Mouse (Mus musculus) forebrain, embryonic 13.5 days (tissue): ENCODE results near the gene Atxn1. TPM values are rescaled to one million over a fixed set of nuclear protein-coding genes. Genes with fewer than 3 reads are reported as not detected.

Source experiments
- ATAC-seq: fragments of 200-750 bp; cut with Nextera tagmentation; 2 replicates; pipeline ENCODE4 v1.8.0; 2017
- H3K27ac ChIP-seq: fragments of 300-500 bp; sonication (generic); 2 replicates; pipeline ENCODE4 v1.5.1; 2015; ENCODE audit warnings: inconsistent platforms, mild to moderate bottlenecking, moderate library complexity
- H3K27me3 ChIP-seq: fragments of 300-500 bp; sonication (generic); 2 replicates; pipeline ENCODE4 v1.6.1; 2015; ENCODE audit warnings: mild to moderate bottlenecking, inconsistent platforms
- H3K36me3 ChIP-seq: fragments of 300-500 bp; sonication (generic); 2 replicates; pipeline ENCODE4 v1.6.1; 2015; ENCODE audit warnings: mild to moderate bottlenecking, inconsistent platforms; ENCODE audit not compliant: poor library complexity, severe bottlenecking
- H3K4me1 ChIP-seq: fragments of 300-500 bp; sonication (generic); 2 replicates; pipeline ENCODE4 v1.6.1; 2015; ENCODE audit warnings: inconsistent platforms
- H3K4me2 ChIP-seq: fragments of 300-500 bp; sonication (generic); 2 replicates; pipeline ENCODE4 v1.6.1; 2015; ENCODE audit warnings: inconsistent platforms, mild to moderate bottlenecking, moderate library complexity
- H3K4me3 ChIP-seq: fragments of 300-500 bp; sonication (generic); 2 replicates; pipeline ENCODE4 v1.5.1; 2015; ENCODE audit warnings: mild to moderate bottlenecking, inconsistent platforms
- H3K9ac ChIP-seq: fragments of 300-500 bp; sonication (generic); 2 replicates; pipeline ENCODE4 v1.6.1; 2015; ENCODE audit warnings: mild to moderate bottlenecking, inconsistent platforms
- H3K9me3 ChIP-seq: fragments of 300-500 bp; sonication (generic); replicated peaks from 2 replicates; pipeline ENCODE4 v1.6.1; 2016; ENCODE audit warnings: inconsistent platforms
- WGBS: fragments of 180-500 bp; shearing (Covaris S2); methylation state at CpG from one replicate; pipeline ENCODE4 v1.1.7; 2015; 5-methylcytosine and 5-hydroxymethylcytosine counted together
- polyA plus RNA-seq: library from polyadenylated mRNA; unstranded; fragments of >200 nt; fragmentation: Nextera tagmentation; extraction: Ambion mirVana; gene quantifications from 2 replicates; pipeline ENCODE4 v1.2.1, GENCODE M21; 2015

The Atxn1 gene
- 7.7 and 8.7 TPM in 2 replicates for polyA plus RNA-seq

DNA sequence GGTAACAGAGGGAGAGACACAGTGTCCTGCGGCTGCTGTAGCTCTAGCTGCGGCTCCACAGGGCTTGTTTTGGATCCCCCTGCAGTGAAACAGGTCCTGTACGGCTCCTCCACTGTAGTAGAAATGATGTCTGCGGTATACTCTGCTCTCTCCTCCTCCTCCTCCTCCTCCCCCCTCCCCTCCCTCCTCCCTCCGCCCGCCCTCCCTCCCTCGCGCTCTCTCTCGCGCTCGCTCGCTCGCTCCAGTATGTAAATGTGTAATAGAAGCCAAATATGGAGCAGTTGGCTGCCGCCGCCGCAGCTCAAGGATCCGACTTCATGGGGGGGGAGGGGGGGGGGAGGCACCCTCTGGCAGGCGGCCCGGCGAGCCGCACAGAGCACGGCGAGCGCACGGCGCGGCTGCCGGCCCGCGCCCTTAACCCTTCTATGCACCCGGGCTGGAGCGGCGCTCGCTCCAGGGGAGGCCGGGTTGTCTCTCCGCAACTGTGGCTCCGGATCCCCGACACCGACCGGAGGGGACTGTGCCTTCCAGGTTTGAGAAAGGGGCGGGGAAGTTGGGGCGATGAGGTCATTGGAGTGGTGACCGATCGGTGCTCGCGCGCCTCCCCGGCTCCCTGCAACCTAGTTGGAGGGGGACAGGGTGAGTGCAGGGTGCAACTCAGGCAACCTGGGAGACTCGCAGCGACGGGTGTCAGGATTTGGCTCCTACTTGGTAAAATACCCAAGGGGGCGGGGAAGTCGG is at the start of gene Atxn1:
Gene Atxn1, minus strand, starts transcription at position 156 of the 741 bp plus-strand sequence.
- Histone ChIP-seq H3K9ac (peak within 1 kb of the TSS; percentile 94), H3K4me3 (peak within 1 kb of the TSS; percentile 88), H3K36me3 (no peaks in the 10 kb centered on the region), H3K9me3 (no peaks in the 10 kb centered on the region), H3K4me1 (peaks cover 45% of the 10 kb centered on the region), H3K27ac (peak within 1 kb of the TSS; percentile 98), H3K4me2 (peak within 1 kb of the TSS; percentile 93), H3K27me3 (peaks cover 3% of the 10 kb centered on the region; the same call in 1 of the 2 replicates)
- 0% methylated on average over 41 of the region's 53 CpGs for WGBS
- peak; percentile 77 for ATAC-seq

- no peak for ATAC-seq
- no peaks in the 10 kb centered on the region for H3K27me3 ChIP-seq
- H3K4me1 ChIP-seq = peaks cover 33% of the 10 kb centered on the region
- H3K36me3 ChIP-seq = no peaks in the 10 kb centered on the region
- no peaks in the 10 kb centered on the region for H3K9me3 ChIP-seq
- H3K27ac ChIP-seq = no peak overlapping the region
- H3K4me2 ChIP-seq = no peak overlapping the region
- WGBS = 38% methylated on average over 9 of the region's 9 CpGs
- H3K9ac ChIP-seq = no peak overlapping the region
- no peak overlapping the region for H3K4me3 ChIP-seq
Measured at GRCm38 (mm10) chr13:46011232-46011631, 46.4 kb upstream of the Atxn1 start.

GRCm38 (mm10) chr13:46010075-46010474 is 45.3 kb upstream of the Atxn1 start:
- no peak for ATAC-seq
- WGBS = 75% methylated on average over 12 of the region's 12 CpGs
- no peak overlapping the region for H3K4me3 ChIP-seq

DNA sequence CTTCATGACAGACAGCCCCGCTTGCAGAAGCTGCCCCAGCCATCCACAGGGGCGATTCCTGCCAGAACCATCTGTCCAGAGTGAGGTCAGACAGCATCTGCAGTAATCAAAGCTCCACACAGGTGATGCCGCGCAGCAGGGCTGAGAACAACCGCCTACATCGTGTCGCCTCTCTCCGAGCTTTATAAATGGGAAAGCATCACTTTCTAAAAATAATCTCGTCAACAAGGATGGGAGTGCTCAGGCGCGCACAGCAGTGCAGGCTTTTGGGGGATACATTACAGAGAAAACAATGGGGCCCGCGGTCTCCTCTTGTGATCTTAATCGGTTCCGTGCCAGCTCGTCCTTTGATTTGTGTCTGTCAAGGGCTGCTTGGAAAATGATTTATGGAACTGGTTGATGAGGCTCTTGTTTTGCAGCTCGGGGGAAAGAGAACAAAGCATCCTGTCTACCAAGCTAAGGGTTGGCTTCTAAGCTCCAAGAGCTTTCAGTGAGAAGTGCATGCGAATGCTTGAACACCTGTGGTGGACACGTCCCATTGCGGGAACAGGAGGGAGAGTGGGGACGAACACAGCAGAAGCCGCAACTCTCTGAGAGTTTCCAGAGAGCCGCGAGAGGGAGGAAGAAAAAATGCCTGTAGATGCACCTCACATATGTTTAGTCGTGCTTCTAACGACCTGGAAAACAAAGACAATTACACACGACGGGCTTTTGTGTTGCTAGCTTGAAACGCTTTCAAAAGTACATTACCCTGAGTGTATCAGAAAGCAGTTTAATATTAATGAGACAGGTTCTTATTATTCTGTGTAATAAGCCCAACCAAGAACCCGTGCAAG is 44.2 kb upstream of the Atxn1 start:
- Histone ChIP-seq H3K27me3 (no peaks in the 10 kb centered on the region), H3K9ac (peak overlapping the region; percentile 57), H3K9me3 (no peaks in the 10 kb centered on the region), H3K27ac (peak overlapping the region; percentile 27), H3K36me3 (no peaks in the 10 kb centered on the region), H3K4me2 (peak overlapping the region; percentile 54), H3K4me3 (peak overlapping the region; percentile 20), H3K4me1 (peaks cover 46% of the 10 kb centered on the region)
- peak; percentile 34; the same call in 1 of the 2 replicates for ATAC-seq
- 6% methylated on average over 30 of the region's 30 CpGs for WGBS

More at GRCm38 (mm10) chr13:46010075-46010474, 45.3 kb upstream of the Atxn1 start:
- Histone ChIP-seq H3K27me3 (no peaks in the 10 kb centered on the region), H3K4me2 (no peak overlapping the region), H3K9me3 (no peaks in the 10 kb centered on the region), H3K36me3 (no peaks in the 10 kb centered on the region), H3K4me1 (peaks cover 44% of the 10 kb centered on the region), H3K9ac (no peak overlapping the region), H3K27ac (no peak overlapping the region)

DNA sequence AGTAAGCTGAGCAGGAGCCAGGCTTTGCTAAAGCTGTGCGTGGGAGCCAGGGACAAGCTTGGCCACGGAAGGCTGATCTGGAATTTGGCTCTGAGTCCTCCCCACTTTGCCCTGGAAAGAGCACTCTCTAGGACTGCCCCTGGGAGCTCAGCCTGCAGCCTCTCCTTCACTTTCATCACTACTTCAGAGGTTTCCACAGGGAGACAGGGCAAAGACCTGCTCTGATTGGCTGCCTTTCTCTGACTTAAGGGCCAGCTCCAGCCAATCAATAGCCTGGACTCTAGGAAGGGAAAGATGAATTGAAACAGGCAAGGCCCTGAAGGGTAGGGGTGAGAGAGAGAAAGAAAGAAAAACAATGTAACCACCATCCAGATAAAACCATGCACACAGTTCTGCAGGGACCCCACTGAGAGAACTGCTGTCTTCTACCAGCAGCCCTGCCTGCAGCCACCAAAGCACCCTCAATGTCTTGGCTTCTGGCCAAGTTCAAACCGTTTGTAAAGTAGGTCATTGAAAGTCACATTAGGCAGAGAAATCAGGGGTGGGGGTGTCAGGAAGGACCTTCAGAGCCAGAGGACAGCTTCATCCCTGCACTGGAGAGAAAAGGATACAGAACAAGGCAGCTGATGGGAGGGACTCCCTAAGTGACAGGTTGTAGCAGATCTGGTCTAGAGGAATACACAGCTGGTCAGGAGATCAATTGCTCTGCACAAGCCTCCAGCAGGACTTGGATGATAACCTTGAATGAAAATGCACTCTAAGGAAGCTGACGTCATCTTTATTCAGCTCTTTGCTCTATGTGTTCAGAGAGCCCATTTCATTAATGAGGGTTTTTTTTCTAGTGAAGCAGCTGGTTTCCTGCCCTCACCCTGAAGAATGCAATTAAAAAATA is 41.6 kb upstream of the Atxn1 start:
- 5% methylated on average over 4 of the region's 4 CpGs for WGBS
- peak overlapping the region; percentile 34; the same call in 1 of the 2 replicates for H3K9ac ChIP-seq
- H3K4me3 ChIP-seq = no peak overlapping the region; the same call in 1 of the 2 replicates
- H3K4me2 ChIP-seq = peak overlapping the region; percentile 35
- no peaks in the 10 kb centered on the region for H3K9me3 ChIP-seq
- peak overlapping the region; percentile 72 for H3K27ac ChIP-seq
- no peaks in the 10 kb centered on the region for H3K27me3 ChIP-seq
- peak; percentile 87 for ATAC-seq
- H3K4me1 ChIP-seq = peaks cover 46% of the 10 kb centered on the region
- H3K36me3 ChIP-seq = no peaks in the 10 kb centered on the region

DNA sequence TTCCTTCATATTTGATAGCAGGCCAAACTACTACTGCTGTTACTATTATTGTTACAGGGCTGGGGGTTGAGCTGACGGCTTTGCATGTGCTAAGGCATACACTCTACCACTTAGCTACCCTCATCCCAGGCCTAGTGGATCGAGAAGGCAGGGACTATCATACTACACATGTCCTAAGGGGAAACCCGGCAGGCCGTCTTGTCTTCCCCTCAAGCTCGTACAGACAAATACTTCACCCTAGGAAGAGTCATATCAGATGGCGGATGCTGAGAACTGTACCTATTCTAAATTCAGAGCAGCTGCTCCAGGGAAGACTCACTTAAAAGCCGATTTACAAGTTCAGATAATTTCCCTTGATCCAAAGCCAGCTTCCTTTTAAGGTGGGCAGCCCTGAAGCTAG is 40.8 kb upstream of the Atxn1 start:
- no peak overlapping the region for H3K4me3 ChIP-seq
- peak overlapping the region; percentile 72 for H3K27ac ChIP-seq
- ATAC-seq = no peak
- H3K4me2 ChIP-seq = peak overlapping the region; percentile 35
- no peaks in the 10 kb centered on the region for H3K36me3 ChIP-seq
- H3K9me3 ChIP-seq = no peaks in the 10 kb centered on the region
- WGBS = 70% methylated on average over 7 of the region's 7 CpGs
- peaks cover 46% of the 10 kb centered on the region for H3K4me1 ChIP-seq
- H3K9ac ChIP-seq = peak overlapping the region; percentile 34; the same call in 1 of the 2 replicates
- no peaks in the 10 kb centered on the region for H3K27me3 ChIP-seq

GRCm38 (mm10) chr13:46001356-46001755 is 36.5 kb upstream of the Atxn1 start:
- Histone ChIP-seq H3K4me1 (peaks cover 14% of the 10 kb centered on the region), H3K36me3 (no peaks in the 10 kb centered on the region), H3K4me3 (no peak overlapping the region), H3K9ac (no peak overlapping the region), H3K4me2 (no peak overlapping the region), H3K9me3 (no peaks in the 10 kb centered on the region), H3K27me3 (no peaks in the 10 kb centered on the region), H3K27ac (no peak overlapping the region)
- 88% methylated on average over 5 of the region's 5 CpGs for WGBS
- ATAC-seq = no peak

DNA sequence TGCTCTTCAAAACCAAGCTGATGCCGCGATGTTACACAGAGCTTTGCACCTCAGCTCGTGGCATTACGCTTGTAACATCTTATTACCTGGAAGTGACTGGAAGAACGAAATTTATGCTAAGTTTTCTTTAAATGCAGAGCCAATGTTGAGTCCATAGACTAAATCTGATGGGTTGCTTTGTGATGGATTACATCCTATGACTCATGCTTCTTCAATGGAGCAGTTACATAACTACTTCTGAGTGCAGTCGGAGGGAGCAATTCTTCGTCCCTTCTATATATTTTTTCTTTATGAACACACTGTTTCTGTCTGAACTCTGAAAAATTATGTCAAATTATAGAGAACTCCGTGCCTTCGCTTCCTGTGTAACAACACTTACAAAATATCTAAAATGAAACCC is 28.1 kb upstream of the Atxn1 start:
- Histone ChIP-seq H3K9me3 (no peaks in the 10 kb centered on the region), H3K27ac (no peak overlapping the region), H3K9ac (no peak overlapping the region), H3K4me1 (no peaks in the 10 kb centered on the region), H3K4me2 (no peak overlapping the region), H3K4me3 (no peak overlapping the region), H3K36me3 (no peaks in the 10 kb centered on the region), H3K27me3 (no peaks in the 10 kb centered on the region)
- ATAC-seq = no peak
- WGBS = 93% methylated on average over 9 of the region's 9 CpGs

GRCm38 (mm10) chr13:45990486-45990885 is 25.7 kb upstream of the Atxn1 start:
- H3K4me3 ChIP-seq = no peak overlapping the region
- no peak overlapping the region for H3K27ac ChIP-seq

GRCm38 (mm10) chr13:45979246-45979645 is 14.4 kb upstream of the Atxn1 start:
- H3K9me3 ChIP-seq = no peaks in the 10 kb centered on the region
- H3K36me3 ChIP-seq = no peaks in the 10 kb centered on the region
- no peak overlapping the region for H3K4me2 ChIP-seq
- no peak overlapping the region for H3K27ac ChIP-seq
- no peak overlapping the region for H3K9ac ChIP-seq
- no peaks in the 10 kb centered on the region for H3K27me3 ChIP-seq
- WGBS = 46% methylated on average over 5 of the region's 5 CpGs
- no peaks in the 10 kb centered on the region for H3K4me1 ChIP-seq
- ATAC-seq = no peak
- H3K4me3 ChIP-seq = no peak overlapping the region

More at GRCm38 (mm10) chr13:45990486-45990885, 25.7 kb upstream of the Atxn1 start:
- WGBS = 72% methylated on average over 5 of the region's 5 CpGs
- Histone ChIP-seq H3K36me3 (no peaks in the 10 kb centered on the region), H3K27me3 (no peaks in the 10 kb centered on the region), H3K4me1 (no peaks in the 10 kb centered on the region), H3K9ac (no peak overlapping the region), H3K9me3 (no peaks in the 10 kb centered on the region), H3K4me2 (no peak overlapping the region)
- no peak for ATAC-seq

DNA sequence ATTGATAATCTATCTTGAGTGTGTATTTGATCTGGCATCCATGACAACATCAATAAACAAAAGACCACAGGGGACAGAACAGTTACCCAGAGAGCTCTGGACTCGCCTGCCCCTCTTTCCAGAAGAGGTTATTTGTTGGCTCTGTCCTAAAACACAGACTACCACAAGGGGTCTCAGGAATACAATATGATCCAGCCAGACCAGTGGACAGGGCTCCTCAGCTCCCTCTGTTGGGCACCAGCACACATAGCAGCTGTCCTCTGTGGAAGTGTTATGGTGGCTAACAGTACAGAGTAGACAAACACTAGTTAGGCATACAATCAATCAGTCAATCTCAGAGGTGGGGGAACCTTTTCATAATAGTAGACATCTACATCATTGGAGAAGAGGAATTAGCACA is 12.1 kb upstream of the Atxn1 start:
- Histone ChIP-seq H3K9me3 (no peaks in the 10 kb centered on the region), H3K27me3 (no peaks in the 10 kb centered on the region), H3K4me2 (no peak overlapping the region), H3K27ac (no peak overlapping the region), H3K4me3 (no peak overlapping the region), H3K4me1 (no peaks in the 10 kb centered on the region), H3K9ac (no peak overlapping the region), H3K36me3 (no peaks in the 10 kb centered on the region)
- 24% methylated on average over 1 of the region's 1 CpGs for WGBS
- 0 out of 2 replicates have a peak, but pooled peaks have one; percentile 19 for ATAC-seq
